Mouse (Mus musculus) lung, adult 2 months (tissue): ENCODE measurements around the gene Golim4. TPM values are rescaled to one million over a fixed set of nuclear protein-coding genes. Genes with fewer than 3 reads are reported as not detected.

Experiments
- DNase-seq: peaks from one replicate; pipeline ENCODE4 v3.0.0; 2022
- H3K4me1 ChIP-seq: fragments of 200-500 bp; 2 replicates; pipeline ENCODE4 v1.6.1; 2011; ENCODE audit warnings: low read length; ENCODE audit not compliant: control insufficient read depth, insufficient read depth
- H3K4me3 ChIP-seq: fragments of 200-500 bp; replicated peaks from 2 replicates; pipeline ENCODE3; 2011; ENCODE audit warnings: low read depth, mild to moderate bottlenecking, control low read depth, low read length; ENCODE audit errors: extremely low read depth
- CTCF ChIP-seq: fragments of 200-500 bp; IDR thresholded peaks from 2 replicates; pipeline ENCODE4 v1.5.1; 2011; ENCODE audit warnings: mild to moderate bottlenecking, low read length, control low read depth; ENCODE audit not compliant: insufficient read depth
- POLR2A ChIP-seq: fragments of 200-500 bp; IDR thresholded peaks from 2 replicates; pipeline ENCODE4 v1.6.1; 2011; ENCODE audit warnings: low read depth, mild to moderate bottlenecking, control low read depth, low read length, borderline replicate concordance; ENCODE audit errors: extremely low read depth
- WGBS: fragments of 180-500 bp; shearing (Covaris S2); methylation state at CpG from one replicate; pipeline ENCODE4 v1.1.7; 2018; 5-methylcytosine and 5-hydroxymethylcytosine counted together
- polyA plus RNA-seq: library from polyadenylated mRNA; depleted of rRNA; stranded (reverse); fragments of >200 nt; gene quantifications from 2 replicates; pipeline ENCODE4 v1.2.3, GENCODE M21; 2012; rRNA removed

Gene Golim4
- polyA plus RNA-seq, 1 experiment = 35.2 TPM

GRCm38 (mm10) chr3:75881582-75881981, 75.2 kb downstream of the Golim4 start:
- Histone ChIP-seq H3K4me1 (no peaks in the 10 kb centered on the region), H3K4me3 (no peak overlapping the region)
- no peak for DNase-seq
- TF ChIP-seq POLR2A = no peak
- TF ChIP-seq CTCF = no peak
- 91% methylated on average over 1 of the region's 1 CpGs for WGBS

GRCm38 (mm10) chr3:75879269-75879668, 77.5 kb downstream of the Golim4 start:
- TF ChIP-seq CTCF (no peak), POLR2A (no peak)
- H3K4me1 ChIP-seq = no peaks in the 10 kb centered on the region
- no peak overlapping the region for H3K4me3 ChIP-seq
- no peak for DNase-seq
- 88% methylated on average over 2 of the region's 2 CpGs for WGBS

- no peak for DNase-seq
- H3K4me1 ChIP-seq = no peaks in the 10 kb centered on the region; the same call in 1 of the 2 replicates
- no peak overlapping the region for H3K4me3 ChIP-seq
- 19% methylated on average over 1 of the region's 1 CpGs for WGBS
- no peak for TF ChIP-seq CTCF
- no peak for TF ChIP-seq POLR2A
Measured at GRCm38 (mm10) chr3:75868886-75869285, 87.9 kb downstream of the Golim4 start.

- 17% methylated on average over 2 of the region's 2 CpGs for WGBS
- DNase-seq = no peak
- no peak overlapping the region for H3K4me3 ChIP-seq
- TF ChIP-seq CTCF (no peak), POLR2A (no peak)
- H3K4me1 ChIP-seq = no peaks in the 10 kb centered on the region; the same call in 1 of the 2 replicates
Measured at GRCm38 (mm10) chr3:75864203-75864602, 92.5 kb downstream of the Golim4 start.

GRCm38 (mm10) chr3:75861677-75862076, 95.1 kb downstream of the Golim4 start:
- H3K4me3 ChIP-seq = no peak overlapping the region
- peak; percentile 24 for DNase-seq
- H3K4me1 ChIP-seq = no peaks in the 10 kb centered on the region; the same call in 1 of the 2 replicates
- TF ChIP-seq POLR2A (no peak), CTCF (peak; percentile 81)
- 31% methylated on average over 4 of the region's 4 CpGs for WGBS

- Histone ChIP-seq H3K4me3 (no peak overlapping the region), H3K4me1 (no peaks in the 10 kb centered on the region; the same call in 1 of the 2 replicates)
- DNase-seq = peak; percentile 9
- TF ChIP-seq POLR2A (no peak), CTCF (no peak)
- WGBS = 52% methylated on average over 12 of the region's 12 CpGs
Measured at GRCm38 (mm10) chr3:75860760-75861159, 96.0 kb downstream of the Golim4 start.

GRCm38 (mm10) chr3:75835286-75835967, 121.3 kb downstream of the Golim4 start:
- Histone ChIP-seq H3K4me1 (no peaks in the 10 kb centered on the region), H3K4me3 (no peak overlapping the region)
- TF ChIP-seq CTCF = no peak
- TF ChIP-seq POLR2A = no peak
- DNase-seq = no peak
- WGBS = 54% methylated on average over 5 of the region's 5 CpGs

GRCm38 (mm10) chr3:75834827-75835226, 121.9 kb downstream of the Golim4 start:
- DNase-seq = no peak
- TF ChIP-seq POLR2A (no peak), CTCF (no peak)
- WGBS = 67% methylated on average over 2 of the region's 2 CpGs

More at GRCm38 (mm10) chr3:75834827-75835226, 121.9 kb downstream of the Golim4 start:
- H3K4me3 ChIP-seq = no peak overlapping the region
- H3K4me1 ChIP-seq = no peaks in the 10 kb centered on the region

Other genes with a start within 250 kb of the Golim4 start
- gene Gm29133, start 208.8 kb downstream of the Golim4 start, polyA plus RNA-seq = not detected in 2 replicates
- not detected in 2 replicates for gene Fstl5, start 117.3 kb upstream of the Golim4 start, polyA plus RNA-seq